Mouse (Mus musculus) embryo, embryonic 11 days (tissue): Measurements from ENCODE around the gene Gm11213.

Source experiments
- DNase-seq: peaks from one replicate; pipeline ENCODE4 v3.0.0-alpha.2; 2015

The Gm11213 gene

GRCm38 (mm10) chr4:63579649-63580048, 25.4 kb downstream of the Gm11213 start:
- no peak for DNase-seq

- no peak for DNase-seq
Measured at GRCm38 (mm10) chr4:63572621-63573020, 32.4 kb downstream of the Gm11213 start.

GRCm38 (mm10) chr4:63570208-63570781, 34.8 kb downstream of the Gm11213 start:
- peak; percentile 46 for DNase-seq

GRCm38 (mm10) chr4:63569322-63569721, 35.7 kb downstream of the Gm11213 start:
- no peak for DNase-seq

- DNase-seq: no peak
Measured at GRCm38 (mm10) chr4:63567712-63568390, 37.2 kb downstream of the Gm11213 start.

DNA sequence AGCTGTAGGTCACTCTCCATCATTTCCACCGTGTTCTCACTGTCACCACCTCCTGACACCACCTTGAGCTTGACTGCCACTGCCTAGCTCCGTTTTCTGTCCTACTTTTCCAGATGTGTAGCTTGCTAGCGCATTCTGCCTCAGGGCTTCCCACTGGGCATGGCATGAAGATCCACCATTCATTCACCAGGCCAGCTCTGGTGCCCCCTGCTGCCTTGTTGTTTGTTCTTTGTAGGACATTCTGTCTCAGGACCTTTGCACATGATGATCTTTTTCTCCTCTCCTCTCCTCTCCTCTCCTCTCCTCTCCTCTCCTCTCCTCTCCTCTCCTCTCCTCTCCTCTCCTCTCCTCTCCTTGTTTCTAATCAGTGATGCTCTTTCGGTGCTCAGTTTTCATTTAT, 42.3 kb downstream of the Gm11213 start:
- no peak for DNase-seq

DNA sequence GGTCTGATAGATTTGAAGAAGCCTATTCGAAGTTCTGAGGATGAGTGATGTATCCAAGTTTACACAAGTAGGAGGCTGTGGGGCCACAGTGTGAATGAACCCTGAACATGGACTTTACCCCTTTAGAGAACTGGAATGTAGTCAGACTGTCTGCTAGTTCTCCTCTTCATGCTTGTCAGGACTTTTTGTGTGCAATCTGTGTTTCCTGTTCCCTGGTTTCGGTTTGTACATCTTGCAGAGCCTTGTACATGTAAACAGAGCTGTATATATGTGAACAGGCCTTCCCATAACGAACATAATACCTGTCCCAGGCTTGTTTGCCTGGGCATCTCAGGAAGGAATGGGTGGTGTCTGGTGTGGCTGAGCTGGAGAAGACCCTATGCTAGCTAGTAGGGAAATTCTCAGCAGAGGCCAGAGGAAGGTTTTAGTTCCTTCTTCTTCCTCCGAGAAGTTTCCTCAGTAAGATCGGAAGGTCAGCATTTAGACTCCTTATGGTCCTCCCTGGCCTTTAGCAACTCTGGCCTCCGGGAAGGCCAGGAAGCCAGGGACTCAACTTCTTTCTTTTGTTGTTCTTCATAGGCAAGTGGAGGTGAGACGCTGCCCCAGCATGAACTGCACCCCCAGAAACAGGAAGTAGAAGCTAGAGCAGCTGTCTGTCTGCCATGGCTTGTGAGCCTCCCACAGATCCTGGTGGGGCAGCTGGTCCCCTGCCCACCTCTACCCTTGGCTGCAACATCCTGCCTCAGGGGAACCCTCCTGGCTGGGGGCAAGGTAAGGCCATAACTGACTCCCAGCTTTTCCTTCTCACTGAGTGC, 43.0 kb downstream of the Gm11213 start:
- no peak for DNase-seq

- no peak for DNase-seq
Measured at GRCm38 (mm10) chr4:63560079-63560478, 45.0 kb downstream of the Gm11213 start.

DNA sequence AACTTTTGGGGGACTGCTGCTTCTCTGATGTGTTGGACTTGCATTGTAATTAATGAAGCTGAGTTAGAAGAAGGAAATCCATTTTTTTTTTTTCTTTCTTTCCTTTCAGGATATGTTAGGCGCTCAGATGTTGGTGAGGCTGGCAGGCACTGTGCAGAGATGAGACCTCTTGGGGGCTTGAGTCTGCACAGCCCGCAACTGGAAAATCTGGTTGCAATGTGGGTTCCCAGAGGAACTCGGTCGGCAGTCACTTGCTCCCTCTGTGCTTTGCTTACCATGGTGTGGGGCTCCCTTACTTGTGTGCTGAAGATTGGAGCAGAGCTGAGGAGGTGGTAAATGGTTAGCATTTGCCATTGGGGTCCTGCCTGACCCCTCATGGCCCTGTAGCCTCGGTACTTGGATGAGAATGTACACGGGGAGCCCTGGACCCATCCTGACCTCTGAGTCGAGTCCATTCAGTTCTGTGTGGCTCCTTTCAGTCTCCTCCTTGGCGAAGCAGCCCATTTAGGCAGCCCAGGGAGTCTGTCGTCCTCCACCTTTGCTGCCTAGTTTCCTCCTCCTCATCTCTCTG, 45.8 kb downstream of the Gm11213 start:
- DNase-seq: no peak

DNA sequence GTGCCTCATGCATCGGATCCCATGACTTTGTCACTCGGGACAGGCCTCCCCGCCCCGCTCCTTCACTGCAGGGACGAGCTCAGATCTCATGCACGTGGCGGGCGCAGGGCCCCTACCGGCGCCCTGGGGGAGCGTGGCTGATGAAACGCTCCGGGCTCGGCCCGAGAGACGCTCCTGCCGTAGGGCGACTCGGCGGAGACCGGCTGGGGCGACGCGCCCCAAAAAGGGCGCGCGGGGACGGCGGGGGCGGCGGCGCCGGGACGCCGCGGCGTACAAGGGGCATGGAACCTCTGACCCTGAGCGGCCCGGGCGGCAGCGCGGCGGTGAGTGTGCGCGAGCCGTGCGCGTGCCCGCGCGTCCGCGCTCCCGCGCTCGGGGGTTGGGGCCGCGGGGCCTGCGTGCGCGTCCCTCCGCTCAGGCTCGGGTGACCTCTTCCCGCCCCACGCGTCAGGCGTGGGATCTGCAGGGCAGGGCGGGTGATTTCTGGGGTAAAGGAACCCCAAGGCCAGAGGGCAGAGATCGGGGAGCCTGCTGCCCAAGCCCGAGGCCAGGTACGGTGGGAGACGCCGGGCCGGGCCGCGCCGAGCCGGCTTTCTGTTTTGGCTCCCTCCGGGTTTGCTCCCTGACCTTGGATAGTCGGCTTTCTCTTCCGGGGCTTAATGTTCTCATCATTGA, 46.5 kb downstream of the Gm11213 start, which contains the start of gene Tmem268:
Gene Tmem268 (plus strand): TSS at position 375 of the 675 bp plus-strand sequence.
- peak; percentile 88 for DNase-seq

DNA sequence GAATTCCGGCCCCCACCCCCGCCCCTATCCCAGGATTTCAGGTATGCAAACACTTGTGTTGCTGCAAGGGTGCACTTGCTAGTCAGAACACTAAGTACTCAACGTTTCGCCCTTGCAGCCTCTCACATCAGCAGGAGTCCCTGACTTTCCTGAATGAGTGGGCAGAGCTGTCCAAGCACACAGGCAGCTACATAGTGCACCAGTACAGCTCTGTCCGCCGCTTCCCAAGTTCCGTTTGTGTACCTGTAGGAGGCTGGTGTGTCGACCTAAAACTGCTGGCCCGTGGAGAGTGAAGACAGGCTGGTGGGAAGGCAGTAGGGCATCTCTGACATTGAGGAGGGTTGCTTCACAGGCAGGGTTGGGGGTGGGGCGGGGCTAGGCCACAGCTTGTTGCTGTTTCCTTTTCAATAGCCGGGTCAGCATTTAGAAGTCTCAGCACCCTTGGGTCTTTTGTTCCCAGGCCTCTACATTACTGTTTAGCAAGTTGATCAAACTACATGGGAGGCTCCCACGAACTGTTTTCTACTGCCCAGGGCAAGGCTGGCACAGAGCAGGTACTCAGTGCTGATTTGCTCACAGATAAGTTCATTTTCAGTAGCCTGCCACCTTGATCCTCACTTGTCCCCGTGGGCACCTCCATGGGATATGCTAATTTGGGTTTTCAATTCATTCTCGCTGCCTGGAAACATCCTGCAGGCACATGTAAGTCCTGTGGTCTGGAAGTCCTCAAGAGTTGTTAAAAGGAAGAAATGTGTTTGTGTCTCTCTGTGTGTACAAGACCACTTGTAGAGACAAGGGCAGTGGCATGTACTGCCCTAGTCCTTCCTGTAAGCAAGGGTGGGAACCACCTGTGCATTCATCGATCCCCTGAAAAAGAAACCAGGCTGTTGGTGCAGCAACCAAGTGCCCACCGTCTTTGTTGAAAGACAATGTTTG, 47.7 kb downstream of the Gm11213 start:
- DNase-seq: peak; percentile 36

- no peak for DNase-seq
Measured at GRCm38 (mm10) chr4:63556665-63557064, 48.4 kb downstream of the Gm11213 start.

- DNase-seq: no peak
Measured at GRCm38 (mm10) chr4:63555111-63555510, 50.0 kb downstream of the Gm11213 start.

- no peak for DNase-seq
Measured at GRCm38 (mm10) chr4:63554616-63555015, 50.4 kb downstream of the Gm11213 start.

GRCm38 (mm10) chr4:63553789-63554576, 51.1 kb downstream of the Gm11213 start:
- DNase-seq: peak; percentile 43

GRCm38 (mm10) chr4:63552865-63553264, 52.2 kb downstream of the Gm11213 start:
- DNase-seq: no peak

DNA sequence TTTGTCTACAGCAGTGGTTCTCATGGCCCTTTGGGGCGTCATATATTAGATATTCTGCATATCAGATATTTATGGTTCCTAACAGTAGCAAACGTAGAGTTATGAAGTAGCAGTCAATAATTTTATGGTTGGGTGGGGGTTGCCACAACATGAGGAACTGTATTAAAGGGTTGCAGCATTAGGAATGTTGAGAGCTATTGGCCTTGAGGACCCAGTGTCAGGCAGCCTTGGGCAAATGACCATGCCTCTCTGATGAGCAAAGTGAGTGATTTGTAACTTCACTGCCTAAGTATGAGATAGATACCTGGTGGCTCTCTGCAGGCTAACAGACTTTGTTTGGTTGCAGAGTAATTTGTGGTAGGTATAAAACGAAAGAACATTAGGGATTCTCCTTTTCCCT, 54.2 kb downstream of the Gm11213 start:
- DNase-seq: no peak

DNA sequence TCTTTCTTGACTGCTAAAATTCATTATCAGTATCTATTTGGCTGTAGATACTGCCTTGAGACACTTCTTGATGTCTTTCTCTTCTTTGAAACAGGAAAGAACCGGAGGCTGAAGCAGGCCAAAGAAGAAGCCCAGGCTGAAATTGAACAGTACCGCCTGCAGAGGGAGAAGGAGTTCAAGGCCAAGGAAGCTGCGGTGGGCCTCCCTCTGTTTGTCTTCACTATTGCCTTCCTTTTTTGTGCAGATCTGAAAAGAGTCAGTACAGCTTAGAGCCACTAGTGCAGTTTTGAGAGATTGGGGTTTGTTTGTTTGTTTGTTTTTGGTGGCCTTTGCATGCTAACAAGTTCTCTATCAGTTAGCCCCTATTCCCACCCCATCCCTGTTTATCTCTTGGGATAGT, 56.6 kb downstream of the Gm11213 start:
- no peak for DNase-seq

DNA sequence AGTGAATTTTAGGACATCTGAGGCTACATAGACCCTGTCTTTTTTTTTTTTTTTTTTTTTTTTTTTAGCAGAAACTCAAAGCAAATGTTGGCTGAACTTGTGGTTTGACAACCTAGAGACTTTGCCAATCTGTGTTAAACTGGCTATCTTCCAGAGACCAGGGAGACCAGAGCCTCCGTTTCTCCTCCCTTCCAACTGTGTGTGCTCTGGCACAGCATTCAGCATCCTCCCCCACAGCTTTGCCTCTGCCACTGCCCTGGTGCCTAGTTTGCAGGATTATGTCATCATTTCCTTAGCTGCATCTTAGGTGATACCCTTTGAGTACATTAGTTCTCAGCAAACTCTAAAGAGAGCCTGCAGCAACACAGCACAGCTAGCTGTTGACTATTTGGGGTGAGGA, 57.3 kb downstream of the Gm11213 start:
- no peak for DNase-seq
